Mouse (Mus musculus): ENCODE data around the gene Thrb.
"Not testable (repeated sequence)": the region's sequence is repeated elsewhere in the genome, so short reads cannot be mapped to it uniquely, and the experiment has no call there.

The Thrb gene

DNA sequence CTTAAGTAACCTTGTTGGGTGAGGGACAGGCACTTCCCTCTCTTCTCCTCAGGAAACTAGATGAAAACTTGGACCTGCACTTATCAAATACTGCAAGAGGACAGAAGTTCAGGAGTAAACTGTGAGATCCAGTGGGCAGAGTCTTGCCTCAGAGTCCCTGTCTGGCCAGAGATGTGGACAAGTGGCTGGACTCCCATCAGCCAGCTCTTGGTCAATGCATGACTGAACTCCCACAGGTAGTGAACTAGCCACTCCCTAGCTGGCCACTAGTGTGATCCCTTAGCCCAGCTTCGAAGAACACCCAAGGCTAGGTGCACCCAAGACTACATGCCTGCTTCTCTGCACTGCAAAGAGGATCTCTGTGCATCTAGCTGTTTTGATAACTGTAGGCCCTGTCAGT lies 234.7 kb downstream of the Thrb start:
- no peak for DNase-seq

- no peak for DNase-seq
These were observed 239.8 kb downstream of the Thrb start for GRCm38 (mm10) chr14:17899733-17900413.

DNA sequence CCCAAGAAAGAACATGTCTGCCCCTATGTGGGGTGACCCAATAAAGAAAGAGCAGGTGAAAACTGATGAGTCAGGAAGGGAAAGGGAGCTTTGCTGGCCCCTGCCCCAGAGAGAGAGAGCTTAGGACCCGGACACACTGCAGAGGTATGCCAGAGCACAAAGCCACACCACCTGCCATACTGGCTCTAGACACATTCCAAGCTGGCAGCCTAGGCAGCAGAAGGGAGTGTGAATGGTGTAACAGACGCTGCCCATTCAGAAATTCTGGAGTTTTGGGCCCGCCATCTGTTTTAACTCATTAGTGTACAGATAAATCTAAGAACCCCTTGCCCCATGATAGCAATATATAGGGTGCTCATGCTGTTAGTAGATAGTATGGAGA lies 240.3 kb downstream of the Thrb start:
- DNase-seq: no peak

DNA sequence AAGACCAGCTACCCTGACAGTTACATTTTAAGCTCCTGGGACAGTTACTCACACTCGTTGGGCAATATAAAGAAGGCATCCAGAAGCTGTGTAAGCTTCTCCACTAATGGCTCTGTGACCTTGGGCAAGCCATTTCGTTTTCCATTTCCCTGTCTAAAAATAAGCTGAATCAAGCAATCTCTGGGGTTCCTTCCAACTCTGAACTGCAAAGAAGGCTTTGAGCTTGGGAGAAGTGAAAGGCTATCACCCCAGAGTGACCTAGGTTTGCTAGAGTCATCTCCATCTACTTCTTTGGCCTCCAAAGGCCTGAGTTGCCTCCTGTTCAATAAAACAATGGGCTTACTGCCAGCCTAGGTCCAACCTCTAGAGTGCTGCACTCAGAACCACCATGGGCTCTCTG lies 242.4 kb downstream of the Thrb start:
- no peak for DNase-seq

DNA sequence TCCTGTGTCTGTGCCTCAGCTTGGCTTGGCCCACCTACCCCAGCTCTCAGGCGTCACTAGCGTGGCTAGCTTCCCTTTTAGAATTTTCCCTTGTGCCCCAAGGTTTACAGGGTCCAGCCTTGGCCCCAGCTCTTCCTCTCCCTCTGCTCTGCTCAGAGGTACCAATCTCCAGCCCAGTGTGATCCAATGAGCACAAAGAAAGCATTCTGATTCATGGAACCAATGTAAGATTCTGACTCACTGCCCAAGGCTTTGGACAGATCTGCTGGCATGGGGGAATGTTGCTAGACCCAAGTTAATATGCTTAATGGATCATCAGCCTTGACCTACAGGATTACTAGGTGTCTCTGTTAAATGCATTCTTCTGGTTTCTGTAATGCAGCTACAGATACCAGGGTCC lies 243.1 kb downstream of the Thrb start:
- DNase-seq: no peak

GRCm38 (mm10) chr14:17904554-17904953 lies 244.5 kb downstream of the Thrb start:
- no peak for DNase-seq

DNA sequence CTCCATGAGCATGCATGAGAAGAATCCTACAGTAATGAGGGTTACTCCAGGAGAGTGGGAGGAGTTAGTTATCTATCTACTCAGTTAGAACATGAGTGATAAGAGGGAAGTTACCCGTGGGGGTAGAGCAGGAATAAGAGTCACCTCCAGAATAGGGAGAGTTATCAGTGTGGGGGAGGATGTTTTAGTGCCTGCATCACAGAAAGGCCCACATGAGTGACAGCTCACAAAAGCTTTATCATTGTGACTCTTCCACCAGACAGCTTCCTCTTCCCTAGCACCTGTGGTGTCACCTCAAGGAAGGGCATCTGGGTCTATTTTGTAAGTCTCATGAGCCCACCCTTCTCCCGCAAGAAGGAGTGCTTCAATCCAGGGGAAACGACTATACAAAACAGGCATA lies 245.6 kb downstream of the Thrb start:
- no peak for DNase-seq

DNA sequence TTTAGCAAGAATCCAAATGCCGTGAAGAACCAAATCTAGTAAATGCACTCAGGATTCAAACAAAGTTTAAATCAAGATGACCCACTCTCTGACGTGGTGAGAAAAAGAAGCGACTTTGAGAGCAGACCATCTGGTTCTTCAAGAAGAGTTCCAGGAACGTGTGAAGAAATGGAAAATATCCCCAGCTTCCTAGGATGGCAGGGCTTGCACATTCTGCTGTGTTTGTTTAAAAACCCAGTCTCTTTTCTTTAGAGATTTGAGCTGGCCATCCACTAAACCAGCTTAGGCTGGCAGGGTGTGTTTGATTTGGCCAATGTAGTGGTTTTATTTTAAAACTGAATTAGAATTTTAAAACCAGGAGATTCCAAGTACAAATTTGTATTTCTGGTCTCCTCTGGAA lies 246.9 kb downstream of the Thrb start:
- DNase-seq: no peak

DNA sequence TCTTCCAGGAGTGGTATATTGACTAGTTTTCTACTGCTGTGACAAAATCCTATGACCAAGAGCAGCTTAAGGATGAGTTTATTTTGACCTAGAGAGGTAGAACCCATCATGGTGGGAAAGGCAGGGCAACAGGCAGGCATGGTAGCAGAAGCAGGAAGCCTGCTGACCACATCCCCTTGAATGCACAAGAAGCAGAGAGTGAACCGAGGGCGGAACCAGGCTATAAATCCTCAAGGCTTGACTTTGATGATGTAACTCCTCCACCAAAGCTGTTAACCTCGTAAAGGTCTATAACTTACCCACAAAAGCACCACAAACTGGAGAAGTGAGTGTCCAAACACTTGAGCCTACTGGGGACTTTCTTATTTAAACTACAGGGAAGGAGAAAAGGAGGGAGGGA lies 251.1 kb downstream of the Thrb start:
- DNase-seq: no peak

- no peak for DNase-seq
These were observed 252.6 kb downstream of the Thrb start for GRCm38 (mm10) chr14:17912573-17913207.

DNA sequence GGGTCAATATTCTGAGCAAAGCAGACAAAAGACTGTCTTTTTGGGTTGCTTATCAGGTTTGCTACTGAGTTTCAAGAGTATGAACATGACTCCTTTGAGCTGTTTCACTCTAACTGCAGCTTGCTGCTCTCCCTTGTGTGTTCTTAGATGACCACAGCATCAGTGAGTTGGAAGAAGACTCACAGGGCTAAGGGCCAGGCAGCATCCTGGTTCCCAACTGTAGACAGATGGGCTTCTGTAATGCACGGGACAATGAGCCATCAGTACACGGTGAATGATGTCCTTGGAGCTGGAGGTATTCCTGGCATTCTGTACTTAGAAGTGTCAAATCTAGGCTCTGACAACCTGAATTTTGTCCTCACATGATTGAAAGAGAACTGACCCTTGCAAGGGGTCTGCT lies 255.5 kb downstream of the Thrb start:
- no peak for DNase-seq

DNA sequence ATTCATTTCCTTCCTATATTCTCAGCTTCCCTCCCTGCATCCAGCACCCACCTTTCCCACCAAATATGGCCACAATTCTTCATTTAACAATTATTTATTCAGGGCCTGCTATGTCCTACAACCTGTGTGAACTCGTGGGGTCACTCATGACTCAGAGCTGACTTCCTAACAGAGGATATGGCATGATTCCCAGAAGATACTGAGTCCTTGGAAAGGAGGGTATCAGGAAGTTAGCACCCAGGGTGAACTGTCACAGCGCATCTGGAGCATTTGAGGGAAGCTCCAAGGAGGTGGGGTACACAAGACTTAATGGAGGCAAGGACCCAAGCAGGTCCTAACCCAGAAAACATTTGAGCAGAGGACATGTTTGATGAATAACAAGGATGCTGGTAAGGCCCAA lies 256.6 kb downstream of the Thrb start:
- DNase-seq: no peak

- no peak for DNase-seq
These were observed 257.2 kb downstream of the Thrb start for GRCm38 (mm10) chr14:17917124-17917763.

- no peak for DNase-seq
These were observed 257.8 kb downstream of the Thrb start for GRCm38 (mm10) chr14:17917899-17918298.

DNA sequence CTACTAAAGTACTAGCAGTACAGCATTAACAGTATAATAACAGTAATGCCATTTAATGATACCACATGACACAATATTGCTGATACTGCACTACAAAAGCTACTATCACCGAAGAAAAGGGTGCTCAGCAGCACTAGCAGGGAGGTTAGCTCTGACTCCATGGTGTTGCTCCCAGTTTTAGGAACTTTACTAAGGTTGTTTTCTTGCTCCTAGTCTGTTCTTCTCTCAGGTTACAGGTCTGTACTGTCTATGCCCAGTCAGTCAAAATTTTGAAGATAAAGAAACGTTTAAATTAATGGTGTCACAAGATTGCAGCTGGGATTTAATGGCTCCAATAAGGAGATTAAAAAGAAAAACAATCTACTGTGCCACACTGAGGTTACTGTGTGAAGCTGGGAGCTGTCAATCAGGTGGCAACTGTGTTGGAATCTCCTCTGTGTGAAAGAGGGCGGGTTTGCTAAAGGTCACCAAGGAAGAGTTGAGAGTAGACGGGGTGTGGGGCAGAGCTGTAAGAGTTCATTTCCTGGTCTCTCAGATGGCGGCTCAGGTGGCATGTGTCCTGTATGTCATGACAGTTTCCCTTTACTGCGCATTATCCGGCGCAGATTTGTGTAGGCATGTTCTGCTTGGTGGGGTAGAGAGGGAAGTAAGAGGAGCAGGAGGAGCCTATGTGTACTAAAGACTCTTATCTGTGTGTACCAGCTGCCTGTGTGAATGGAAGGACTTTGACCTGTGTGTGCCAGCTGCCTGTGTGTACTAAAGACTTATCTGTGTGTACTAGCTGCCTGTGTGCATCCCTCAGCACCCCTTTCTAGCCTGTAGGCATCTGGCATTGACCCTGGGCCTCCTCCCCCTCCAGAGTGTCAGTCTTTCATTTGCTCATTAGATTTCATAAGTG lies 263.0 kb downstream of the Thrb start:
- no peak for DNase-seq

DNA sequence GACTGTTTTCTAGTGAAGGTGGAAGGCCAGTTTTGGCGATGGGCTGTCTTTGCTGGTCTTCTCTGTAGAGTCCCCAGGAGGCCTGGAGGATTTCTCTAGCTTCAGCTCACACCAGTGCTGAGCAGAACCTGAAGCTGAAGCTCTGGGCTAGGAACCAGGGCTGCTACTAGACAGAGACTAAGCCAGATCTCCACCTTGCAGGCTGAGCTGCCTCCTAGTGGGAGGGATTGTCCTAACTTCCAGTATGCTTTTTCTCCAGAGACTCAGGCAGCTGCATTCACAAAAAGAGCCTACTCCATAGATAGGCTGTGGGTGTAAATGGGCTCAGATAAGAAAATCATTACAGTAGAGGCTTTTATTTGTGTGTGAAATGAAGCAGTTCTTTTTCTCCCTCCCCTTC lies 267.4 kb downstream of the Thrb start:
- DNase-seq: no peak

DNA sequence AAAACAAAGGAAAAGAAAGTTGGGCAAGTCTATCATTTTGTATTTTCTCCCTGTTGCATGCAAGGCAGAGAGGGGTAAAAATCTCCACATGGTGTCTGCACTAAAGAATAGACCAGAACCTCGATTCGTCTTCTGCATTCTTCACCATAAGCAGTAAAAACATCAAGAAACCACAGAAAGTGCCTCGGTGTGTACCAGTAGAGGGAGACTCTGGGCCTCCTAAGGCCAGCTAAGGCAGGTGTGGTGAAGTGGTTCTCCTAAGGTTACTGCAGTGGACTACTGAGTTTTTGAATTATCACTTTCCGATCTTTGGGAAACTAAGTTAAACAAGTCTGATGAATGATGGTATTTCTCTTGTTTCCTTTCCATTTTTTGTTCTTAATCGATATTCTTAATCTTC lies 269.5 kb downstream of the Thrb start:
- no peak for DNase-seq

- no peak for DNase-seq
These were observed 273.4 kb downstream of the Thrb start for GRCm38 (mm10) chr14:17933475-17933874.

DNA sequence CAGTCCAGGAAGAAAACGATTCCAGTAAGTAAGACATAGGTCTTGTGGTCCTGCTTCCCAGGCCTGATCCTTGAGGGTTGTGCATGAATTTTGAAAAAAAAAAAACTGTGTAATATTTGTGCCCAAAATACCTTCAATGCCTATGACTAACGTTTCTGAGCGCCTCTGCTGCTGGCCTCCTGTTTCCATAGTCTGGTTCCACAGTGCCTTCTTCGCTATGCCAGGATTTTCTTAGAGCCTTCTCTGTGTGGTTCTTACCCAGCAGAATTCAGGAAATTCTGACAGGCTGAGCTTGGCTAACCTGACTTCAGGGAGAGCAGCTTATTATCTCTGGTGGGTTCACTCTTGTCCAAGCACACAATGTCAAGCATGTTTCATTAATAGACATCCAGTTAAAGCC lies 274.7 kb downstream of the Thrb start:
- not testable (repeated sequence) for DNase-seq

GRCm38 (mm10) chr14:17954038-17954437 lies 294.0 kb downstream of the Thrb start:
- DNase-seq: no peak

DNA sequence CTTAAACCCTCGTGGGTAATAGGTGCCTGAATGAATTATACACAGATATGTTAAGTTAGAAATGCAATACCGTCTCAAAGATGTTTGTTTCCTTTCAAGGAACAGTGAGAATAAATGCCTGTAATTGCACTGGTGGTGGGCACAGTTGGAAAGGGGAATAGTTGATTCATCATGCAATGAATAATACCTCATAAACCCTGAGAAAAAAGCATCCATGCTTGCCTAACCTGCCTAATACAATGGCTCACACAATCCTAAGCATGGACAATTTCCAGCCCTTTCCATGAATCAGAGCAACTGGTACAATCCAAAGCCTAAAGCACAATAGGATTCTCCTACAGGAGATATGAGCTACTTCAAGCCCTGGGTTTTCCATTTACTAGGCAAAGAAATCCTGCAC lies 299.8 kb downstream of the Thrb start:
- no peak for DNase-seq

DNA sequence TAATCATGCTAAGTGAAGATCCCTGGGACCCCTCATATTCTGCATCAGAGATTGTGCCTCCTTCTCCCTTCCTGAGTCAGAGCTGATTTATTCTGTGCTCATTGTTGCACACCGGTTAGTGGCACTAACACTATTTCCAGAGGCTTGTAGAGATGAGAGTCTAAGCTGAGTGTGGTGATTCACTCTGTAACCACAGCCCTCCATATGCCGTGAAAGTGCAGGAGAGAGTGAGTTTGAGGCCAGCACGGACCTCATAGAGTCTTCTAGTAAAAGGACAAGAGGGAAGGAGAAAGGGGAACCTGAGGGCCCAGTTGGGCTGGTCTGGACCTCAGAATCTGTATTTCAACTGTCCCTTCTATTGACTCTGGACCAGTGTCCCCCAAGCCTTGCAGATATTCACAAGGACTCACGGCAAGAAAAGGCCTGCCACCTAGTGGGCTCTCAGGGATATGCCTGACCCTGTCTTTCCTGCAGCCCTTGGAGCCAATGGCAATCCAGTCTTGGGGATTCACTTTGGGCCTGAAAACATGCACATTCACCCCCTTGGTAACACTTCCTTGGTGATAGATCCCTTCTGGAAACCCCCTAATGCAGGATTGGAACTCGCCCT lies 307.2 kb downstream of the Thrb start:
- DNase-seq: peak; percentile 15 to 22

GRCm38 (mm10) chr14:17972132-17972531 lies 312.1 kb downstream of the Thrb start:
- DNase-seq: no peak
